Mouse (Mus musculus) liver, postnatal 0 days (tissue): ENCODE data around the gene Myo9a.

Experiments used
- CTCF ChIP-seq: sonication (generic); IDR thresholded peaks from 2 replicates; pipeline ENCODE4 v1.5.1; 2016; ENCODE audit warnings: antibody characterized with exemption, low read depth
- EP300 ChIP-seq: IDR thresholded peaks from 2 replicates; pipeline ENCODE4 v1.6.1; 2016; ENCODE audit warnings: antibody characterized with exemption, low read depth, mild to moderate bottlenecking

DNA sequence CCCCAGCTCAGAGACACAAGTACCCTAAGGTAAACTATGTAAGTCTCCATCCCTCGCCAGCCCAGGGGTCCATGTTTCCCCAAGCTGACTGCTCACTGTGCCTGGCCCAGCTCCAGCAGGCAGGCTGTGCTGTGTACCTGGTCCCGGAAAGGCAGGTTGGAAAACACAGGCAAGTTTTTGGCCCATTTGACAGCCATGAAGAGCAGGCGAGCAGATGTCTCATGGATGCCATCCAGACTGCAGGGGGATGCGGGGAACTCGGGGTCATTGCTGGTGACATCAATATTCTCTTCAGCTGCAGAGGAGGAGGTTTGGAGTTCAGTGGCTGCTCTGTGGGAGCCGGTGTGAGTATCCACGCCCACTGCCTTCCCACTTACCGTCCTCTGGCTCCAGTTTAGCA lies 197.5 kb downstream of the Myo9a start:
- TF ChIP-seq EP300 (no peak), CTCF (no peak)
